Mouse (Mus musculus): ENCODE measurements around the gene Vax1.

DNA sequence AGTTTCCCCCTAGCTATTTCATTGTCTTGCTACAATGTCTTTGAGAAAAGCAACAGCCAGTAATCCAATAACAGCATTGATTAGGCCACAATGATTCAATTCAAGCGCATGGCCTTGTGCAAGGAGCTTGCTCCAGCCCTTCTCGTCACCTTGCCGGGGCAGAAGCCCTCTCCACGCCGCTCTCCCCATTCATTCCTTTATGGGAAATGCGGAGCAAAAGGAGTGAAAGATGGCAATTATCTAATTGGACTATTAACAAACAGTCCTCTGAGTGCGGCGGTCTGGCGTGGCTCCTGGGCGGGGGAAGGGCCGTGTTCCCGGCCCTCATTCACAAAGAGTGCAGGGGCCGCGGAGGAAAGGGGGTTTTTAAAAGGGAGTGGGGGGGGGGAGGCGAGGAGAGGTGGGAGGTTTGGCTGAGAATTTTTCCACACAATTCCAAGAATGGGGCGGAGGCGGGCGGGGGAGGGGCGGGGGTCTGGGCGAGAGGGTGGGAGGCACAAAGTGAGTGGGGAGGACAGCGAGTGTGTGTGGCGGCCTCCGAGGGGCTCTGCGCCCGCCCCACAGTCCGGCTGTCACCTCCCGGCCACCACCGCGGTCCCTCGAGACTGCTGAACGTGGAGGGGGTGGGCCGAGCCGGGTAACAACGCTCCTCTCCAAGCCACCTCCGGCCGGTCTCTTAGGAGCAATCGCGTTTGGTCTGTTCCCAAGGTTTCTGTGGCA lies 1.5 kb upstream of the Vax1 start:
- TF ChIP-seq CTCF (IDR thresholded peaks at IDR 0.05; ENCODE audit: low read depth, low read length), result no peak
- TF ChIP-seq POLR2A (IDR thresholded peaks at IDR 0.05; ENCODE audit: extremely low read depth, insufficient read depth, low read length), result no peak

Measured in liver, adult 2 months (tissue).